Mouse (Mus musculus) lung, adult 2 months (tissue): ENCODE measurements around the gene Qpct.

Experiments
- CTCF ChIP-seq: fragments of 200-500 bp; IDR thresholded peaks from 2 replicates; pipeline ENCODE4 v1.5.1; 2011; ENCODE audit warnings: mild to moderate bottlenecking, low read length, control low read depth; ENCODE audit not compliant: insufficient read depth
- POLR2A ChIP-seq: fragments of 200-500 bp; IDR thresholded peaks from 2 replicates; pipeline ENCODE4 v1.6.1; 2011; ENCODE audit warnings: low read depth, mild to moderate bottlenecking, control low read depth, low read length, borderline replicate concordance; ENCODE audit errors: extremely low read depth

DNA sequence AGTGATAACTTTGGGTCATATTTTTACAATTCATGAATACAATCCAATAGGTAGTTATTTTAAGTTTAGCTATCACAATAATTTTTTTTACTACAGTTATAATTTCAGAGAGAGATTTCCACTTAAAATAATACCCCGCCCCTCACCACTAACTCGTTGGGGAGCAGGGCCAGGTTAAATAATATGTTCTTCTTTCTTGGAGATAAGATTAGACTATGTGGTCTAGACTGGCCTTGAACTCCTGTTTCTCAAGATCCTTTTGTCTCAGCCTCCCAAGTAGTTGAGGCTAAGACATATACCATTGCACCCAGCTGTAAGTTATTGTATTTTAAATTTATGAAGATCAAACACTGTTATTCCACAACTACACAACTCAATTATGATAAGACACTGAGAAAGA lies 38.1 kb upstream of the Qpct start:
- TF ChIP-seq CTCF = no peak
- no peak for TF ChIP-seq POLR2A
